In the genomic region with DNA sequence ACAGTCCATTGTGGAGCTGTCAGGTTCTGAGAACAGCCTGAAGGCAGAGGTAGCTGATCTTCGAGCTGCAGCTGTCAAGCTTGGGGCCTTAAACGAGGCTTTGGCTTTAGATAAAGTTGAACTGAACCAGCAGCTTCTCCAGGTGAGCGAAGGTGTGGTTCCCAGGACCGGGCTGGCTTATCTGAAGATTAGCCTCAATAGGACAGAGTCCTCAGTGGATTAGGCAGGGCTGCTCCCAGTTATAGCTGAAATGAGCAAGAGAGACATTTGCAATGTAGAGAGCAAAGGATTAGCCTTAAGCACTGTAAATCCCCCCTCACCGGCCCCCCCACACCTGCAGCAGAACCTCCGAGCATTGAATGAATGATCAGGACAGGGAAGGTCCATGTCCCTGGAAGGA, we compare ENCODE assay signal across 30 mouse cellular contexts. TPM values are rescaled to one million over a fixed set of nuclear protein-coding genes. Genes with fewer than 3 reads are reported as not detected.
"Had no signal": no experiment of that assay in that cellular context is flagged by ENCODE, and none has a peak within 500 bp of the region (broad histone marks: within the 10 kb centered on the region; RNA-seq: fewer than 3 reads in every experiment).

No protein-coding gene starts in this region.

- H3K9ac ChIP-seq: limb, embryonic 12.5 days; limb, embryonic 15.5 days; lung, embryonic 15.5 days; midbrain, embryonic 13.5 days; stomach, embryonic 15.5 days had no signal

- H3K9me3 ChIP-seq: limb, embryonic 12.5 days; limb, embryonic 15.5 days; lung, embryonic 15.5 days; megakaryocyte, embryonic 14.5 days; midbrain, embryonic 10.5 days; midbrain, embryonic 13.5 days; stomach, embryonic 15.5 days had no signal

- H3K4me2 ChIP-seq: limb, embryonic 12.5 days; limb, embryonic 15.5 days; lung, embryonic 15.5 days; midbrain, embryonic 13.5 days; stomach, embryonic 15.5 days had no signal

- H3K27ac ChIP-seq: left cerebral cortex, adult 2 months; limb, embryonic 12.5 days; limb, embryonic 15.5 days; lung, embryonic 15.5 days; midbrain, embryonic 10.5 days; midbrain, embryonic 13.5 days; stomach, embryonic 15.5 days had no signal

- ATAC-seq: hindbrain, embryonic 16.5 days; inflammation-experienced regulatory T-cells, adult 6 months; midbrain, embryonic 13.5 days; midbrain, embryonic 16.5 days had no signal

- DNase-seq: kidney, adult 18-20 months; kidney, adult 9 months; kidney, postnatal 14 days; kidney, postnatal 4 days; layer of hippocampus, postnatal 36 days; left cerebral cortex, postnatal 4 days; lung, adult 18-20 months; lung, postnatal 10 days; lung, postnatal 36 days; right cerebral cortex, adult 18-20 months; right cerebral cortex, postnatal 14 days; right cerebral cortex, postnatal 4 days had no signal

- H3K27me3 ChIP-seq: limb, embryonic 12.5 days; limb, embryonic 15.5 days; lung, embryonic 15.5 days; megakaryocyte, embryonic 14.5 days; midbrain, embryonic 13.5 days; stomach, embryonic 15.5 days had no signal

- H3K4me1 ChIP-seq: limb, embryonic 12.5 days; limb, embryonic 15.5 days; lung, embryonic 15.5 days; midbrain, embryonic 10.5 days; midbrain, embryonic 13.5 days; stomach, embryonic 15.5 days had no signal

- H3K4me3 ChIP-seq: left cerebral cortex, adult 2 months; limb, embryonic 12.5 days; limb, embryonic 15.5 days; lung, embryonic 15.5 days; megakaryocyte, embryonic 14.5 days; midbrain, embryonic 10.5 days; midbrain, embryonic 13.5 days; stomach, embryonic 15.5 days had no signal

RNA-seq across cellular contexts. Expression of a gene that starts 28.2 kb away (rescaled TPM):
- total RNA-seq: layer of hippocampus, postnatal 36 days had no signal
- polyA plus RNA-seq: inflammation-experienced regulatory T-cells, adult 6 months had no signal

RNA-seq across cellular contexts. Expression of a gene that starts 32.8 kb away (rescaled TPM):
- total RNA-seq: layer of hippocampus, adult 8-10 months; layer of hippocampus, postnatal 10 days; layer of hippocampus, postnatal 36 days; left cerebral cortex, adult 2 months; left cerebral cortex, postnatal 14 days; left cerebral cortex, postnatal 4 days had no signal
- polyA plus RNA-seq: hindbrain, embryonic 16.5 days; inflammation-experienced regulatory T-cells, adult 6 months; kidney, embryonic 16.5 days; lung, embryonic 15.5 days; midbrain, embryonic 13.5 days; midbrain, embryonic 16.5 days; neural tube, embryonic 11.5 days; neural tube, embryonic 14.5 days; stomach, embryonic 15.5 days; thymus, postnatal 0 days had no signal
